Mouse (Mus musculus): ENCODE measurements around the gene Cpd. TPM values are rescaled to one million over a fixed set of nuclear protein-coding genes. Genes with fewer than 3 reads are reported as not detected.

Cpd gene
- polyA plus RNA-seq, 1 experiment from 2014 or later: 14.8 TPM

- Histone ChIP-seq H3K9me3 (ENCODE audit: control insufficient read depth, low read length) (no peaks in the 10 kb centered on the region), H3K27ac (replicated peaks; ENCODE audit: low read depth, low read length) (no peak overlapping the region), H3K36me3 (ENCODE audit: control insufficient read depth, insufficient read depth, low read length) (no peaks in the 10 kb centered on the region), H3K27me3 (ENCODE audit: control insufficient read depth, insufficient read depth, low read length) (no peaks in the 10 kb centered on the region), H3K9ac (ENCODE audit: low read length) (no peak overlapping the region), H3K4me1 (ENCODE audit: control insufficient read depth, insufficient read depth, low read length) (no peaks in the 10 kb centered on the region), H3K4me2 (ENCODE audit: low read depth, severe bottlenecking) (no peak overlapping the region), H3K4me3 (ENCODE audit: low read depth, low read length) (no peak overlapping the region)
- no peak for DNase-seq (ENCODE audit: low spot score)
- no peak for ATAC-seq (ENCODE audit: insufficient number of reproducible peaks, low FRiP score, low TSS enrichment, low read depth)
- WGBS: 92% methylated on average over 2 of the region's 2 CpGs
Measured at GRCm38 (mm10) chr11:76856601-76857000, 9.8 kb upstream of the Cpd start.

GRCm38 (mm10) chr11:76854475-76855341 lies 7.9 kb upstream of the Cpd start:
- H3K36me3 ChIP-seq (ENCODE audit: control insufficient read depth, insufficient read depth, low read length): no peaks in the 10 kb centered on the region
- no peak for DNase-seq (ENCODE audit: low spot score)
- H3K9me3 ChIP-seq (ENCODE audit: control insufficient read depth, low read length): no peaks in the 10 kb centered on the region
- ATAC-seq (ENCODE audit: insufficient number of reproducible peaks, low FRiP score, low TSS enrichment, low read depth): no peak
- no peak overlapping the region for H3K4me2 ChIP-seq (ENCODE audit: low read depth, severe bottlenecking)
- H3K9ac ChIP-seq (ENCODE audit: low read length): no peak overlapping the region
- H3K27ac ChIP-seq (replicated peaks; ENCODE audit: low read depth, low read length): no peak overlapping the region
- no peak overlapping the region for H3K4me3 ChIP-seq (ENCODE audit: low read depth, low read length)
- H3K4me1 ChIP-seq (ENCODE audit: control insufficient read depth, insufficient read depth, low read length): no peaks in the 10 kb centered on the region
- 80% methylated on average over 17 of the region's 17 CpGs for WGBS
- no peaks in the 10 kb centered on the region for H3K27me3 ChIP-seq (ENCODE audit: control insufficient read depth, insufficient read depth, low read length)

DNA sequence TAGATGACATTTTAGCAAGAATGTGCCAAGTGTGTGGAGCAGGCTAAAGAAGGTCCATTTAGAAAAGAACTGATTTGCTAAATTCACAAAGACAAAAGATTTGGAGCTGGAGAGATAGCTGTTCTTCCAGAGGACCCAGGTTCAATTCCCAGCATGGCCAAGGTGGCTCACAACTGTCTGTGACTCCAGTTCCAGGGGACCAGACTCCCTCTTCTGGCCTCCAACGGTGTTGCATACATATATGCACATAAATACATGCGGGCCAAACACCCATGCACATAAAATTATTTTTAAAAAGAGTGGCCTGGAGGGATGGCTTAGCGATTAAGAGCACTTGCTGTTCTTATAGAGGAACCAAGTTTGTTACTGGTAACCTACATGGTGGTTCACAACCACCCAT lies 4.7 kb upstream of the Cpd start:
- Histone ChIP-seq H3K27me3 (ENCODE audit: control insufficient read depth, insufficient read depth, low read length) (no peaks in the 10 kb centered on the region), H3K9ac (ENCODE audit: low read length) (no peak overlapping the region), H3K27ac (replicated peaks; ENCODE audit: low read depth, low read length) (no peak overlapping the region), H3K4me3 (ENCODE audit: low read depth, low read length) (no peak overlapping the region), H3K4me2 (ENCODE audit: low read depth, severe bottlenecking) (no peak overlapping the region), H3K36me3 (ENCODE audit: control insufficient read depth, insufficient read depth, low read length) (no peaks in the 10 kb centered on the region), H3K9me3 (ENCODE audit: control insufficient read depth, low read length) (no peaks in the 10 kb centered on the region), H3K4me1 (ENCODE audit: control insufficient read depth, insufficient read depth, low read length) (no peaks in the 10 kb centered on the region)
- no peak for ATAC-seq (ENCODE audit: insufficient number of reproducible peaks, low FRiP score, low TSS enrichment, low read depth)
- WGBS: 77% methylated on average over 3 of the region's 3 CpGs
- no peak for DNase-seq (ENCODE audit: low spot score)

DNA sequence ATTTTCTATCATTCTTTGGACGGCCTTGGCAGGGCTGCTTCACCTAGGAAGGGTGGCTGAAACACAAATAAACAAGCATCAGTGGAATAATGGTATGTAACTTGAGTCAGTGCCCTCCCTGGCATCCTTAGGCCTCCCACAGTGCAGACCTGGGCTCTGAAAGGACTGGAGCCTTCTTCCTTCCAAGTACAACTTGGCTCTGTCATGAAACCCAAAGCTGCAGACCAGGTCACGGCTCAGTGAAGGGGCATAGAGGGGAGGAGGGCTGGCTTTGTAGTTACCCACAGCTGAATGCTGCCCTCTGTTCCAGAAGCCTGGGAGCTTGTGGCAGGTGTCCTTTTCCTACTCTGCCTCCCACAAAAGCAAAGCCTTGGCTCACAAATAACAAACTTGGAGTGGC lies 2.8 kb upstream of the Cpd start:
- no peaks in the 10 kb centered on the region for H3K27me3 ChIP-seq (ENCODE audit: control insufficient read depth, insufficient read depth, low read length)
- H3K36me3 ChIP-seq (ENCODE audit: control insufficient read depth, insufficient read depth, low read length): no peaks in the 10 kb centered on the region
- DNase-seq (ENCODE audit: low spot score) (no peak), ATAC-seq (ENCODE audit: insufficient number of reproducible peaks, low FRiP score, low TSS enrichment, low read depth) (no peak)
- H3K4me1 ChIP-seq (ENCODE audit: control insufficient read depth, insufficient read depth, low read length): peaks cover 12% of the 10 kb centered on the region
- no peak overlapping the region for H3K4me2 ChIP-seq (ENCODE audit: low read depth, severe bottlenecking)
- H3K27ac ChIP-seq (replicated peaks; ENCODE audit: low read depth, low read length): no peak overlapping the region
- no peak overlapping the region for H3K4me3 ChIP-seq (ENCODE audit: low read depth, low read length)
- no peaks in the 10 kb centered on the region for H3K9me3 ChIP-seq (ENCODE audit: control insufficient read depth, low read length)
- WGBS: 60% methylated on average over 2 of the region's 2 CpGs
- H3K9ac ChIP-seq (ENCODE audit: low read length): no peak overlapping the region

DNA sequence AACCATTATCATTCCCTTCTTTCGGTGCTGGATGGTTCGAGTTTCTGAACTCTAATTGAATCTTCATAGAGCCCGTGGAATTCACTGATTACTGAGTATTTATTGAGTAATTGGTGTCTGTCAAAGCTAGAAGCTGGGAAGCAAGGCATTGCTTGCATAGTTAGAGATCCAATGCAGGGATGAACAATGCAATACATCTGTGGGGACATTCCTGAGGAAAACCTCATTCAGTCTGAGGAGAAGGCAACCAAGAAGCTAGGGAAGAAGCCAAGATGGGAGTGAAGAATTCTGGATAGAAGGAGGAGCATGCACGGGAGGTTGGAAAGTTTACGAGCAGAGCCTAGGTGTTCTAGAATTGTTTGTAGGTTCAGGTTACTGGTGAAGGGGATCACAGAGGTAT lies 1.3 kb upstream of the Cpd start:
- ATAC-seq (ENCODE audit: insufficient number of reproducible peaks, low FRiP score, low TSS enrichment, low read depth): no peak
- 83% methylated on average over 5 of the region's 5 CpGs for WGBS
- H3K9ac ChIP-seq (ENCODE audit: low read length): no peak overlapping the region

DNA sequence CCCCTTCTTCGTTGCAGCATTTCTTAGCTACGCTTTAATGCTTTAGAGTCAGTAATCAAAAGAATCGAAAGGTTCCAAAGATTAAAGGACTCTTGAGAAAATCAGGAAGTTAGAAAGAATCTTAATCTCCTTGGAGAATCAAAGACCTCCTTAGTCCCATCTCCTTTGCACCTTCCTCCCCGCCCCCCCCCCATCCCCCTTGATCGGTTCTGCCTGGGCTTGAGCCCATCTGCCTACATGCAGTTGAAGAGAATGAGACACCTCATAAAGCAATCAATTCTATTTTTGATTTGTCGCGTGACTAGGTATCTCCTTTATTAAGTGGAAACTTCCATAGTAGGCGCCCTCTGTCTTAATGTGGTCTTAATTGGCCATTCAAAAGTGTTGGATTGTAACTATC lies 536 bp upstream of the Cpd start:
- peaks cover 15% of the 10 kb centered on the region for H3K4me1 ChIP-seq (ENCODE audit: control insufficient read depth, insufficient read depth, low read length)
- WGBS: 27% methylated on average over 8 of the region's 8 CpGs
- no peaks in the 10 kb centered on the region for H3K36me3 ChIP-seq (ENCODE audit: control insufficient read depth, insufficient read depth, low read length)
- H3K9me3 ChIP-seq (ENCODE audit: control insufficient read depth, low read length): no peaks in the 10 kb centered on the region
- no peaks in the 10 kb centered on the region for H3K27me3 ChIP-seq (ENCODE audit: control insufficient read depth, insufficient read depth, low read length)
- no peak overlapping the region for H3K27ac ChIP-seq (replicated peaks; ENCODE audit: low read depth, low read length)
- peak overlapping the region; percentile 88 for H3K4me3 ChIP-seq (ENCODE audit: low read depth, low read length)
- DNase-seq (ENCODE audit: low spot score) (no peak), ATAC-seq (ENCODE audit: insufficient number of reproducible peaks, low FRiP score, low TSS enrichment, low read depth) (no peak)
- peak overlapping the region; percentile 98 for H3K4me2 ChIP-seq (ENCODE audit: low read depth, severe bottlenecking)
- H3K9ac ChIP-seq (ENCODE audit: low read length): no peak overlapping the region

More for the DNA sequence above, 1.3 kb upstream of the Cpd start:
- H3K27me3 ChIP-seq (ENCODE audit: control insufficient read depth, insufficient read depth, low read length): no peaks in the 10 kb centered on the region
- H3K27ac ChIP-seq (replicated peaks; ENCODE audit: low read depth, low read length): no peak overlapping the region
- H3K36me3 ChIP-seq (ENCODE audit: control insufficient read depth, insufficient read depth, low read length): no peaks in the 10 kb centered on the region
- peaks cover 13% of the 10 kb centered on the region for H3K4me1 ChIP-seq (ENCODE audit: control insufficient read depth, insufficient read depth, low read length)
- no peak for DNase-seq (ENCODE audit: low spot score)
- H3K4me2 ChIP-seq (ENCODE audit: low read depth, severe bottlenecking): no peak overlapping the region
- no peaks in the 10 kb centered on the region for H3K9me3 ChIP-seq (ENCODE audit: control insufficient read depth, low read length)
- H3K4me3 ChIP-seq (ENCODE audit: low read depth, low read length): no peak overlapping the region

GRCm38 (mm10) chr11:76846011-76846877 lies 574 bp downstream of the Cpd start:
- H3K9ac ChIP-seq (ENCODE audit: low read length): peak overlapping the region; percentile 83
- H3K27ac ChIP-seq (replicated peaks; ENCODE audit: low read depth, low read length): 0 out of 2 replicates have a peak overlapping the region, but pooled peaks have one; percentile 45
- ATAC-seq (ENCODE audit: insufficient number of reproducible peaks, low FRiP score, low TSS enrichment, low read depth) (peak; percentile 83), DNase-seq (ENCODE audit: low spot score) (peak; percentile 53)
- no peaks in the 10 kb centered on the region for H3K9me3 ChIP-seq (ENCODE audit: control insufficient read depth, low read length)
- no peaks in the 10 kb centered on the region for H3K36me3 ChIP-seq (ENCODE audit: control insufficient read depth, insufficient read depth, low read length)
- H3K4me1 ChIP-seq (ENCODE audit: control insufficient read depth, insufficient read depth, low read length): peaks cover 16% of the 10 kb centered on the region
- peak overlapping the region; percentile 98 for H3K4me2 ChIP-seq (ENCODE audit: low read depth, severe bottlenecking)
- no peaks in the 10 kb centered on the region for H3K27me3 ChIP-seq (ENCODE audit: control insufficient read depth, insufficient read depth, low read length)
- peak overlapping the region; percentile 88 for H3K4me3 ChIP-seq (ENCODE audit: low read depth, low read length)
- WGBS: under 1% methylated on average over 82 of the region's 90 CpGs

GRCm38 (mm10) chr11:76845275-76845980 lies 1.4 kb downstream of the Cpd start:
- WGBS: 46% methylated on average over 15 of the region's 15 CpGs
- DNase-seq (ENCODE audit: low spot score) (no peak), ATAC-seq (ENCODE audit: insufficient number of reproducible peaks, low FRiP score, low TSS enrichment, low read depth) (no peak)
- Histone ChIP-seq H3K27me3 (ENCODE audit: control insufficient read depth, insufficient read depth, low read length) (no peaks in the 10 kb centered on the region), H3K4me3 (ENCODE audit: low read depth, low read length) (peak overlapping the region; percentile 88), H3K9ac (ENCODE audit: low read length) (peak overlapping the region; percentile 83; the same call in 1 of the 2 replicates), H3K4me2 (ENCODE audit: low read depth, severe bottlenecking) (peak overlapping the region; percentile 98), H3K4me1 (ENCODE audit: control insufficient read depth, insufficient read depth, low read length) (peaks cover 16% of the 10 kb centered on the region), H3K36me3 (ENCODE audit: control insufficient read depth, insufficient read depth, low read length) (no peaks in the 10 kb centered on the region), H3K27ac (replicated peaks; ENCODE audit: low read depth, low read length) (no peak overlapping the region), H3K9me3 (ENCODE audit: control insufficient read depth, low read length) (no peaks in the 10 kb centered on the region)

All from limb, embryonic 11.5 days (tissue).